Mouse (Mus musculus) heart, embryonic 13.5 days (tissue): ENCODE data around the gene Dnajc6. TPM values are rescaled to one million over a fixed set of nuclear protein-coding genes. Genes with fewer than 3 reads are reported as not detected.

Experiments used
- polyA plus RNA-seq: library from polyadenylated mRNA; unstranded; fragments of >200 nt; fragmentation: Nextera tagmentation; extraction: Ambion mirVana; gene quantifications from 2 replicates; pipeline ENCODE4 v1.2.1, GENCODE M21; 2015

Dnajc6 gene
- polyA plus RNA-seq, 1 experiment from 2014 or later: 0.16 TPM

Other genes with a start within 250 kb of the Dnajc6 start
- 51.5 and 53.6 TPM in 2 replicates for gene Jak1, start 231.4 kb upstream of the Dnajc6 start, polyA plus RNA-seq
- gene Ak4, start 77.4 kb upstream of the Dnajc6 start, polyA plus RNA-seq: 18.9 and 22.1 TPM in 2 replicates
- 71.0 and 80.2 TPM in 2 replicates for gene Leprot, start 151.1 kb downstream of the Dnajc6 start, polyA plus RNA-seq
- gene Lepr, start 220.8 kb downstream of the Dnajc6 start, polyA plus RNA-seq: 0.76 and 0.95 TPM in 2 replicates